Mouse (Mus musculus): Measurements from ENCODE around the gene Rasal1. TPM values are rescaled to one million over a fixed set of nuclear protein-coding genes. Genes with fewer than 3 reads are reported as not detected.

The Rasal1 gene
- polyA plus RNA-seq, 1 experiment from 2014 or later = 0.49 TPM

- peak overlapping the region; percentile 79; the same call in 1 of the 2 replicates for H3K4me2 ChIP-seq
- WGBS = 85% methylated on average over 5 of the region's 5 CpGs
- H3K27me3 ChIP-seq = no peaks in the 10 kb centered on the region
- peaks cover 22% of the 10 kb centered on the region for H3K36me3 ChIP-seq
- no peak overlapping the region for H3K4me3 ChIP-seq
- peak overlapping the region; percentile 55; the same call in 1 of the 2 replicates for H3K9ac ChIP-seq
- peaks cover 17% of the 10 kb centered on the region for H3K4me1 ChIP-seq
- ATAC-seq (ENCODE audit: insufficient number of reproducible peaks, low FRiP score, low TSS enrichment, low read depth) = no peak
- no peak overlapping the region for H3K27ac ChIP-seq
- H3K9me3 ChIP-seq = no peaks in the 10 kb centered on the region
These were observed 37.7 kb upstream of the Rasal1 start for GRCm38 (mm10) chr5:120610906-120611305.

DNA sequence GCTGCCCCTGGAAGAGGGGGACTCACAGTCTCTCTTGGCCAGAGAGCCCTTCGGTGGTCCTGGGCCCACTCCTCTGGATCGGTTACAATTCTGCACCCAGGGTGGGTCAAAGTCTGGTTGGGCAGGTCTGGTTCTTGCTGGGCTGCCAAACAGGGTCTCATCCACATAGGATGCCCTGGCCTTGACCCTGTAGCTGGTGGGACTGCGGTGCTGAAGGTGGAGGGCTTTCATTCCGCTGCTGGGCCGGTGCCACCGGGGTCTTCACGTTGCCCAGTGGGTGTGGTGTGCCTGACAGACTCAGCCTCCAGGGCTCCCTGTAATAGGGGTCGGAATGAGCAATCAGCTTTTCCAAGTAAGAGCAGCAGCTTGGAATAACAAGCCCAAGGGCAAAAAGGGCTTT lies 37.2 kb upstream of the Rasal1 start:
- no peaks in the 10 kb centered on the region for H3K9me3 ChIP-seq
- peak overlapping the region; percentile 55 for H3K9ac ChIP-seq
- H3K4me2 ChIP-seq = peak overlapping the region; percentile 79
- no peak overlapping the region for H3K27ac ChIP-seq
- 46% methylated on average over 8 of the region's 8 CpGs for WGBS
- peaks cover 26% of the 10 kb centered on the region for H3K36me3 ChIP-seq
- no peaks in the 10 kb centered on the region for H3K27me3 ChIP-seq
- H3K4me1 ChIP-seq = peaks cover 17% of the 10 kb centered on the region
- no peak for ATAC-seq (ENCODE audit: insufficient number of reproducible peaks, low FRiP score, low TSS enrichment, low read depth)
- peak overlapping the region; percentile 71 for H3K4me3 ChIP-seq

DNA sequence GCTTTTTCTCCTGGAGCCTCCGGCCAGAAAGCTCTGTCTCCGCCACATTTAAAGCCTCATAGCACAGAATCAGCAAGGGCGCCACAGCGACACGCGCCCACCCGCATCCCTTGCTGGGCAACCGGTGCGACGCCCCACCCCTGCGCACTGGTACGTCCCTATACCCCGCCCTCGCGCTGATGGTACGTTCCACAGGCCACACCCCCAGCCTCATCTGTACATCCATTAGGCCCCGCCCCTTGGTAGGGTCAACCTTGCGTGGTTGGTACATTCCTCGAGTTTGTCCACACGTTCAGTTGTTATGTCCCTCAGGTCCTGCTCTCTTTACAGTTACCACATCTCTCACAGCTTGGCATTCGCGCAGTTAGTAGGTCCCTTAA lies 36.2 kb upstream of the Rasal1 start, which contains the start of the genes Rita1 and Ddx54:
TSS of gene Rita1 (minus strand) at position 148 of the 380 bp plus-strand sequence.
TSS of gene Ddx54 (plus strand) at position 298 of the 380 bp plus-strand sequence.
- Histone ChIP-seq H3K9ac (peak within 1 kb of the TSS; percentile 55), H3K4me1 (peaks cover 17% of the 10 kb centered on the region), H3K36me3 (peaks cover 35% of the 10 kb centered on the region), H3K4me3 (peak within 1 kb of the TSS; percentile 71), H3K27me3 (no peaks in the 10 kb centered on the region), H3K9me3 (no peaks in the 10 kb centered on the region), H3K4me2 (peak within 1 kb of the TSS; percentile 79), H3K27ac (peak within 1 kb of the TSS; percentile 89)
- peak; percentile 85 for ATAC-seq (ENCODE audit: insufficient number of reproducible peaks, low FRiP score, low TSS enrichment, low read depth)
- WGBS = under 1% methylated on average over 22 of the region's 22 CpGs

GRCm38 (mm10) chr5:120612822-120613604 lies 35.6 kb upstream of the Rasal1 start:
- Histone ChIP-seq H3K27ac (peak overlapping the region; percentile 89), H3K4me3 (peak overlapping the region; percentile 71), H3K9ac (peak overlapping the region; percentile 55), H3K36me3 (peaks cover 41% of the 10 kb centered on the region), H3K27me3 (no peaks in the 10 kb centered on the region), H3K4me1 (peaks cover 17% of the 10 kb centered on the region), H3K9me3 (no peaks in the 10 kb centered on the region), H3K4me2 (peak overlapping the region; percentile 79)
- WGBS = under 1% methylated on average over 69 of the region's 69 CpGs
- peak; percentile 95 for ATAC-seq (ENCODE audit: insufficient number of reproducible peaks, low FRiP score, low TSS enrichment, low read depth)

DNA sequence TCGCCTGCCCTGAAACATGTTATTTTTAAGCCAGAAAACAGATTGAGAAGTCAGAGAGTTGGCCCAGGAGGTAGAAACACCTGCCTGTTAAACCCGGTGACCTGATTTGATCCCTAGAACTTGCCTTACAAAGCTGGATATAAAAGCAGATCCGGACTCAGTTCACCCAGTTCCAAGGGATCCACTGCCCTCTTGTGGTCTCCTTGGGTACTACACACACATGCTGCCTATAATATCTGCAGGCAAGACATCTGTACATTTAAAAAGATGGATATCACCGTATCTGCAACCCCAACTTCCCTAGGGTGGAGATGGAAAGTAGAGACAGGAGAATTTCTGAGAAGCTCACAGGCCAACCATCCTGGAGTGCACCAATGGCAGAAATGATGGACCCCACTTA lies 32.7 kb upstream of the Rasal1 start:
- ATAC-seq (ENCODE audit: insufficient number of reproducible peaks, low FRiP score, low TSS enrichment, low read depth) = no peak
- H3K9ac ChIP-seq = no peak overlapping the region
- H3K27me3 ChIP-seq = no peaks in the 10 kb centered on the region

DNA sequence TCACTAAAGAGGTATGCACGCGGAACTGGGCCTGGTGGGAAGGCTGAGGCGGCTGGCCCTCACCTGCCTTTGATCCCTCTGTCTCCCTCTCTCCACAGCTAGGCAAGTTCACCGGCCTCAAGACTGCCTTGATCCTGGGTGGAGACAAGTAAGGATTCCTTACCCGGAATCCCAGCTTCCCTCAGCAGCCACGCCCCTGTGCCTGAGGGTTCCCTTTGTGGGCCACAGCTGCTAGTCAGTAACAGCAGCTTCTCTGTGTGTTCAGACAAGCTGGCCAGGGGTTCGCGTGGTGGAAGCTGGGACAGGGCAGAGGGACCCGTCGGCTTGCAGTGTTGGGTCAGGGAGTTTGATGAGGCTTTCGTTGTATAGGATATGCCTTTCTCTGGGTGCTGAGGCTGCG lies 29.8 kb upstream of the Rasal1 start:
- H3K4me1 ChIP-seq = peaks cover 16% of the 10 kb centered on the region
- WGBS = 83% methylated on average over 12 of the region's 12 CpGs
- no peak overlapping the region for H3K4me3 ChIP-seq
- H3K9me3 ChIP-seq = no peaks in the 10 kb centered on the region
- H3K27me3 ChIP-seq = no peaks in the 10 kb centered on the region
- H3K27ac ChIP-seq = no peak overlapping the region
- no peak overlapping the region for H3K9ac ChIP-seq
- no peak overlapping the region for H3K4me2 ChIP-seq
- H3K36me3 ChIP-seq = peaks cover 82% of the 10 kb centered on the region
- no peak for ATAC-seq (ENCODE audit: insufficient number of reproducible peaks, low FRiP score, low TSS enrichment, low read depth)

More for the DNA sequence above, 32.7 kb upstream of the Rasal1 start:
- H3K4me1 ChIP-seq = peaks cover 16% of the 10 kb centered on the region
- peaks cover 54% of the 10 kb centered on the region for H3K36me3 ChIP-seq
- H3K4me3 ChIP-seq = no peak overlapping the region
- no peaks in the 10 kb centered on the region for H3K9me3 ChIP-seq
- 94% methylated on average over 4 of the region's 4 CpGs for WGBS
- H3K4me2 ChIP-seq = no peak overlapping the region
- H3K27ac ChIP-seq = no peak overlapping the region

- no peak overlapping the region for H3K9ac ChIP-seq
- H3K27me3 ChIP-seq = no peaks in the 10 kb centered on the region
- H3K36me3 ChIP-seq = peaks cover 86% of the 10 kb centered on the region
- no peak overlapping the region for H3K4me2 ChIP-seq
- no peaks in the 10 kb centered on the region for H3K9me3 ChIP-seq
- H3K4me1 ChIP-seq = peaks cover 12% of the 10 kb centered on the region
- H3K27ac ChIP-seq = no peak overlapping the region
- WGBS = 17% methylated on average over 5 of the region's 5 CpGs
- no peak for ATAC-seq (ENCODE audit: insufficient number of reproducible peaks, low FRiP score, low TSS enrichment, low read depth)
- no peak overlapping the region for H3K4me3 ChIP-seq
These were observed 29.4 kb upstream of the Rasal1 start for GRCm38 (mm10) chr5:120619201-120619600.

DNA sequence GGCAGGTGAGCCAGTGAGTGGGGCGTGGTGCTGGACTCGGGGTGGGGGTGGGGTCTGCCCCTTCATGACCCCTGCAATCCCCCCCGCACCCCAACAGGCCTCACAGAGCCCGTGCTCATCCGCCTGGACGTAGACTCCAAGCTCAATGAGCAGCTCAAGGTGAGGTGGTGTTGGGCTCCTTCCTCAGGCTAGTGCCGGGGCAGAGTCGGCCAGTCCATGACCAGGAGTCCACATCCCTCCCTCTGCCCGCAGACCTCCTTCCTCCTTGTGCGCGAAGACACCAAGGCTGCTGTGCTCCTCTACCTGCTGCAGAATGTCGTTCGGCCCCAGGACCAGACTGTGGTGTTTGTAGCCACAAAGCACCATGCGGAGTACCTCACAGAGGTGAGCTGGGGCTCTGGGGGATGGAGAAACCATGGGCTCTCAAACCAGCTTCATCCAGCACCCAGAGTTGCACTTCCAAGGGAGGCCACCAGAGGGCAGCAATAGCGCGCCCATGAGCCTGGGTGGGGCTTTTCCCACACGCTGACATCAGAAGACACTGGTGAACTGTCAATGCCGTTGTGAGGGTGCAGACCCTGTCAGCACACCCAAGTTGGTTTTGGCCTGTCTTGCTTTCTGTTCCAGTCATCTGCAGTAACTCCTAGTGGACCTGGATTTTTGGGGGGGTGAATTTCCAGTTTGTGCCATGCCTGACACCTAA lies 28.1 kb upstream of the Rasal1 start:
- WGBS = 71% methylated on average over 18 of the region's 18 CpGs

DNA sequence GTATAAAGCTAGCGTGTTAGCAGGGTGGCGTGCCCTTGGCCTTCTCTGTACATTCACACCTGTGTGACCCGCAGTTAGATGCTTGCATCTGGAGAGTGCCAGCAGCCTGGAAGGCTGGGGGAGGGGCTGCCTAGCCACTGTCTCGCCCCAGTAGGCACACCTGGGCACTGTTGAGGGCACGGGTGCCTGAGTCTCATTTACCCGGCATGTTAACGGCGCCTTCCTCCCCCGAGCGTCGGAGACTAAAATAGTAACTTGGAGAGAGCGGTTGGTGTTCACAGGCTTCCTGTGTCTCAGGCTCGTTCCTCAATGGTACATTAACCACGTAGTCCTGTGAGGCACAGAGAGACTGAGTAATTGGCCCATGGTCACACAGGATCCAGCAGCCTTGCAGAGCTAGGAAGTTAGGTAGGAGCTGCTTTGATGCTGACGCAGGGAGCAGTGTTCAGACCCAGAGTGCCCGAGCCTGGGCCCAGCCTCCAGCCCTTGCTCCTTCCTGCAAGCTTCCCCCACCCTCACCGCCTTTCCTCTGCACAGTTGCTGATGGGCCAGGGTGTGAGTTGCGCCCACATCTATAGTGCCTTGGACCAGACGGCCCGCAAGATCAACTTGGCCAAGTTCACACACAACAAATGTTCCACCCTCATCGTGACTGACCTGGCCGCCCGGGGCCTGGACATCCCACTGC lies 27.4 kb upstream of the Rasal1 start:
- Histone ChIP-seq H3K27me3 (no peaks in the 10 kb centered on the region), H3K36me3 (peaks cover 98% of the 10 kb centered on the region), H3K27ac (no peak overlapping the region), H3K9me3 (no peaks in the 10 kb centered on the region), H3K4me1 (peaks cover 12% of the 10 kb centered on the region), H3K9ac (no peak overlapping the region), H3K4me3 (no peak overlapping the region), H3K4me2 (no peak overlapping the region)
- ATAC-seq (ENCODE audit: insufficient number of reproducible peaks, low FRiP score, low TSS enrichment, low read depth) = no peak
- 93% methylated on average over 23 of the region's 23 CpGs for WGBS

More for the DNA sequence above, 28.1 kb upstream of the Rasal1 start:
- Histone ChIP-seq H3K9me3 (no peaks in the 10 kb centered on the region), H3K4me2 (no peak overlapping the region), H3K4me1 (peaks cover 12% of the 10 kb centered on the region), H3K4me3 (no peak overlapping the region), H3K27me3 (no peaks in the 10 kb centered on the region), H3K9ac (no peak overlapping the region), H3K27ac (no peak overlapping the region), H3K36me3 (peaks cover 93% of the 10 kb centered on the region)
- ATAC-seq (ENCODE audit: insufficient number of reproducible peaks, low FRiP score, low TSS enrichment, low read depth) = no peak

- Histone ChIP-seq H3K9ac (no peak overlapping the region), H3K36me3 (peaks cover 99% of the 10 kb centered on the region), H3K9me3 (no peaks in the 10 kb centered on the region), H3K4me2 (no peak overlapping the region), H3K27me3 (no peaks in the 10 kb centered on the region), H3K4me3 (no peak overlapping the region), H3K27ac (no peak overlapping the region), H3K4me1 (peaks cover 12% of the 10 kb centered on the region)
- 83% methylated on average over 10 of the region's 10 CpGs for WGBS
- no peak for ATAC-seq (ENCODE audit: insufficient number of reproducible peaks, low FRiP score, low TSS enrichment, low read depth)
These were observed 26.8 kb upstream of the Rasal1 start for GRCm38 (mm10) chr5:120621846-120622197.

DNA sequence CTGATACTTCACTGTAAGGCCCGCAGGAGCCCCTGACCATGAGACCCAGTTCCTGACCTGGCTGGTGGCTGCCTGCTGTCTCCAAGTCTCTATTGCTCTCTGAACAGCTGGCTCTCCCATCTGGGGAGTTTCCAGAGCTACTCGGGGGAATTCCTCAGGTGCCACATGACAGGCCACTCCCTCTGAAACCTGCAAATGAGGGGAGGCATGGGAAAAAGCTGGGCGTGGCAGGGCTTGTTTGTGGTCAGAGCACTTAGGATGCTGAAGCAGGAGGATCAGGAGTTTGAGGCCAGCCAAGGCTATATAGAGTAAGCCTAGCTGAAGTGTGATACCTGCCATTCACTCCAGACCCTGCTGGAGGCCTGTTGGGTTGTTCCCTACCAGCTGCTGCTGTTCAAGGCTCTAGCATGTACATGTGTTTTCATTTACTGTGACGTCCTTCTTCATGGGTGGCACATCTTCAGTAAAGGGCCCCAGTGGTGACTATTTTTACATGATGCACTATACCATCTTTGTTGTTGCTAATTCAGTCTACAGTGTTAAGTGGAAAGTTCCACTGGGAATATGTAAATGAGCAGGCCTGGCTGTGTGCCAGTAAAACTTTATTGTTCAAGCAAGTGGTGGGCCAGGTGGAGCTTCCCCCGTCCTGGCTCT lies 26.3 kb upstream of the Rasal1 start:
- Histone ChIP-seq H3K4me3 (no peak overlapping the region), H3K4me2 (no peak overlapping the region), H3K27me3 (no peaks in the 10 kb centered on the region), H3K9ac (no peak overlapping the region), H3K4me1 (peaks cover 12% of the 10 kb centered on the region), H3K9me3 (no peaks in the 10 kb centered on the region), H3K27ac (no peak overlapping the region), H3K36me3 (peaks cover 99% of the 10 kb centered on the region)
- no peak for ATAC-seq (ENCODE audit: insufficient number of reproducible peaks, low FRiP score, low TSS enrichment, low read depth)
- 54% methylated on average over 5 of the region's 5 CpGs for WGBS

Data from limb, embryonic 15.5 days (tissue).